ENCODE assay signal across 8 mouse cellular contexts in the genomic region with DNA sequence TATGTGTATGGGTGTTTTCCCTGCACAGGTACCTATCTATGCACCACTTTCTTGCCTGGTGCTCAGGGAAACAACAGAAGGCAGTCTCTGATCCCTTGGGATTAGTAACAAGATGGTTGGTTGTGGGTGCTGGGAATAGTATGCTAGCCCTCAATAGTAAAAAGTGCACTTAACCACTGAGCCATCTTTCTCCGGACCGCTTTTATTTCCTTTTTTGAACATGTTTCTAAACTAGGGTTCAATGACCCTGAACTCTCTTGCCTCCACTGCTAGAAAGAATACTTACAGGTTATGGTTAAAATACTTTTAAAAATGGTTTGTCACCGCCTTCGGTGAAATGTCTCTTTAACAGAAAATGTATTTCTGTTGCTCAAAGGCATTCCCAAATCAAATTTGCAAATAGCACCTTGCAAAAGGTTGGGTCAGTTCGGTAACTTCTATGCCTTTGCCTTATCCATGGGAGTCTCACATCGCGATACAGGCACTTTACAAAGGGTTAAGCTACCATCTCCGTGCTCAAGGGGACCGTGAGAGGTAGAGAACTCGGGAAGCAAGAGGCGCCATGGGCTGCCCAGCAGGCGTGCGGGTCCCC. TPM values are rescaled to one million over a fixed set of nuclear protein-coding genes. Genes with fewer than 3 reads are reported as not detected.
DNase-seq lines count a peak whose midpoint lies in the region; ATAC-seq and TF ChIP-seq lines count a peak whose summit lies in the region.

No protein-coding gene starts in this region.

- in situ Hi-C loops in CH12.LX (cut with MboI; ENCODE audit: low pct_ligation_motif_present, low pct_unique_long_range_greater_than_20kb, low sequenced_read_pairs): no loop called here

- H3K9me3 ChIP-seq in heart, embryonic 10.5 days: no peaks in the 10 kb centered on the region
- H3K9me3 ChIP-seq in CH12.LX (replicated peaks; ENCODE audit: low read length): no peaks in the 10 kb centered on the region
- no peaks in the 10 kb centered on the region for H3K9me3 ChIP-seq in forebrain, embryonic 14.5 days (replicated peaks; ENCODE audit: control insufficient read depth, low read length)
- H3K9me3 ChIP-seq in liver, embryonic 14.5 days (ENCODE audit: control insufficient read depth, low read length): no peaks in the 10 kb centered on the region

- H3K27ac ChIP-seq in heart, embryonic 10.5 days: peak overlapping the region; percentile 100
- H3K27ac ChIP-seq in CH12.LX (ENCODE audit: insufficient read depth, low read depth): peak overlapping the region; percentile 81
- peak overlapping the region; percentile 99 for H3K27ac ChIP-seq in forebrain, embryonic 14.5 days (ENCODE audit: low read depth, low read length)
- peak overlapping the region; percentile 94 for H3K27ac ChIP-seq in liver, embryonic 14.5 days

- WGBS in heart, embryonic 10.5 days: 9% methylated on average over 13 of the region's 13 CpGs
- 10% methylated on average over 13 of the region's 13 CpGs for WGBS in forebrain, embryonic 14.5 days
- WGBS in liver, embryonic 14.5 days (ENCODE audit: insufficient replicate concordance): 3% methylated on average over 13 of the region's 13 CpGs

- H3K79me2 ChIP-seq in CH12.LX (replicated peaks; ENCODE audit: control insufficient read depth, extremely low read depth, insufficient read depth, poor library complexity, severe bottlenecking): no peaks in the 10 kb centered on the region; the same call in 1 of the 2 replicates

- dilution Hi-C loops in CH12.LX (cut with MboI; ENCODE audit: extremely low pct_ligation_motif_present, extremely low pct_unique_long_range_greater_than_20kb, low sequenced_read_pairs): no loop called here

- TF ChIP-seq EP300 in CH12.LX (IDR thresholded peaks at IDR 0.05; ENCODE audit: low read length): no peak
- no peak for TF ChIP-seq EP300 in liver, embryonic 14.5 days (IDR thresholded peaks at IDR 0.05; ENCODE audit: low read depth)

- peak overlapping the region; percentile 80 for H3K4me3 ChIP-seq in heart, embryonic 10.5 days
- peak overlapping the region; percentile 69 to 91 (median 85) for H3K4me3 ChIP-seq in CH12.LX (replicated peaks in 1 of 3; ENCODE audit: low read depth in 2 of 3, low read length in 2 of 3, poor library complexity in 1 of 3)
- peak overlapping the region; percentile 59 for H3K4me3 ChIP-seq in forebrain, embryonic 14.5 days (ENCODE audit: low read depth, low read length)
- peak overlapping the region; percentile 75 to 84 for H3K4me3 ChIP-seq in liver, embryonic 14.5 days (ENCODE audit: insufficient read depth in 1 of 2, low read depth in 2 of 2, low read length in 2 of 2)

- no peak for DNase-seq in heart, embryonic 10.5 days (ENCODE audit: low spot score)
- DNase-seq in heart, postnatal 36 days: no peak
- DNase-seq in CH12.LX (ENCODE audit: extremely low read depth): no peak
- DNase-seq in forebrain, embryonic 14.5 days (ENCODE audit: low spot score): no peak
- no peak for DNase-seq in liver, embryonic 14.5 days (ENCODE audit: low read depth in 3 of 3, low spot score in 3 of 3)
- no peak for DNase-seq in frontal cortex, postnatal 36 days (ENCODE audit: low spot score in 2 of 2)
- DNase-seq in gastrocnemius, postnatal 14 days: no peak

- TF ChIP-seq RAD21 in CH12.LX (IDR thresholded peaks at IDR 0.05; ENCODE audit: low read depth, low read length): no peak

- ATAC-seq in forebrain, embryonic 14.5 days: no peak
- no peak; the same call in 1 of the 2 replicates for ATAC-seq in liver, embryonic 14.5 days (ENCODE audit: insufficient read depth)
- no peak; the same call in 1 of the 2 replicates for ATAC-seq in frontal cortex, adult (ENCODE audit: low TSS enrichment)

- no peaks in the 10 kb centered on the region for H3K36me3 ChIP-seq in heart, embryonic 10.5 days
- H3K36me3 ChIP-seq in CH12.LX (replicated peaks in 1 of 2; ENCODE audit: control insufficient read depth in 1 of 2, insufficient read depth in 1 of 2, low read length in 1 of 2): no peaks in the 10 kb centered on the region
- no peaks in the 10 kb centered on the region for H3K36me3 ChIP-seq in forebrain, embryonic 14.5 days (ENCODE audit: control insufficient read depth, insufficient read depth, low read length)
- no peaks in the 10 kb centered on the region for H3K36me3 ChIP-seq in liver, embryonic 14.5 days (replicated peaks; ENCODE audit: control insufficient read depth, insufficient read depth, low read depth)

- no peak for TF ChIP-seq POLR2A in CH12.LX (IDR thresholded peaks at IDR 0.05; ENCODE audit: low read depth, low read length)

- peaks cover 21% of the 10 kb centered on the region for H3K4me1 ChIP-seq in heart, embryonic 10.5 days
- H3K4me1 ChIP-seq in CH12.LX (ENCODE audit: control insufficient read depth in 1 of 2, insufficient read depth in 2 of 2): peaks cover 18 to 38% of the 10 kb centered on the region in 2 experiments
- H3K4me1 ChIP-seq in forebrain, embryonic 14.5 days (ENCODE audit: control insufficient read depth, insufficient read depth, low read length): peaks cover 12% of the 10 kb centered on the region
- peaks cover 16 to 31% of the 10 kb centered on the region in 2 experiments for H3K4me1 ChIP-seq in liver, embryonic 14.5 days (replicated peaks; ENCODE audit: control insufficient read depth in 2 of 2, insufficient read depth in 2 of 2, low read length in 1 of 2)

- no peak for TF ChIP-seq CTCF in CH12.LX (conservative IDR thresholded peaks at IDR 0.05 in 1 of 2, IDR thresholded peaks at IDR 0.05 in 1 of 2; ENCODE audit: low read depth in 2 of 2, low read length in 2 of 2)
- TF ChIP-seq CTCF in liver, embryonic 14.5 days (IDR thresholded peaks at IDR 0.05; ENCODE audit: low read depth): no peak

- H3K4me2 ChIP-seq in CH12.LX (ENCODE audit: insufficient read depth, low read depth, poor library complexity, severe bottlenecking): peak overlapping the region; percentile 18; the same call in 1 of the 2 replicates
- peak overlapping the region; percentile 56 for H3K4me2 ChIP-seq in forebrain, embryonic 14.5 days (ENCODE audit: low read length)
- H3K4me2 ChIP-seq in liver, embryonic 14.5 days (ENCODE audit: low read depth): peak overlapping the region; percentile 88

- H3K9ac ChIP-seq in CH12.LX (ENCODE audit: insufficient read depth, low read depth): peak overlapping the region; percentile 86
- H3K9ac ChIP-seq in forebrain, embryonic 14.5 days (ENCODE audit: low read length): peak overlapping the region; percentile 83
- H3K9ac ChIP-seq in liver, embryonic 14.5 days (replicated peaks): peak overlapping the region; percentile 91

- no peaks in the 10 kb centered on the region for H3K27me3 ChIP-seq in heart, embryonic 10.5 days (ENCODE audit: insufficient read depth, poor library complexity, severe bottlenecking)
- H3K27me3 ChIP-seq in CH12.LX (replicated peaks): no peaks in the 10 kb centered on the region
- H3K27me3 ChIP-seq in forebrain, embryonic 14.5 days (replicated peaks; ENCODE audit: control insufficient read depth, insufficient read depth, low read length): no peaks in the 10 kb centered on the region
- H3K27me3 ChIP-seq in liver, embryonic 14.5 days (ENCODE audit: control insufficient read depth, insufficient read depth, low read length): no peaks in the 10 kb centered on the region

- intact Hi-C loops in heart, postnatal 36 days (cut with DNase I): loop anchor here (1.0 kb wide), 3 partner anchors 14 to 44 kb away; no protein-coding TSS in a partner anchor
- intact Hi-C loops in gastrocnemius, postnatal 14 days (cut with DNase I; ENCODE audit: low total_unique reads): no loop called here

TF ChIP-seq in CH12.LX, 34 proteins besides CTCF, POLR2A, EP300 and RAD21:
- TF ChIP-seq CHD1 (IDR thresholded peaks at IDR 0.05; ENCODE audit: low read depth, low read length) (peak; percentile 75; the same call in 1 of the 2 replicates), CHD2 (IDR thresholded peaks at IDR 0.05; ENCODE audit: low read length) (no peak)
TF ChIP-seq in CH12.LX: peak in this region for 1.

RNA-seq across cellular contexts. Expression of gene Ptma, which starts 39.7 kb away (rescaled TPM):
- 1,013 and 1,650 TPM in 2 replicates for polyA plus RNA-seq in heart, embryonic 10.5 days (2016; fragmentation: Nextera tagmentation; extraction: Ambion mirVana)
- total RNA-seq in heart, postnatal 36 days (2021): 100 to 1,000 TPM; 202 to 234 TPM
- total RNA-seq in CH12.LX (2012; rRNA removed) (2,835 and 3,525 TPM in 2 replicates), CH12.LX (2014; rRNA removed) (5,060 and 5,084 TPM in 2 replicates)
- polyA plus RNA-seq in CH12.LX (2012; ENCODE audit: insufficient read length, low read depth): 4,957 and 5,324 TPM in 2 replicates
- polyA plus RNA-seq in forebrain, embryonic 14.5 days (2014; fragmentation: Nextera tagmentation; extraction: Ambion mirVana): 2,309 and 2,480 TPM in 2 replicates
- 466 and 1,286 TPM in 2 replicates for polyA plus RNA-seq in liver, embryonic 14.5 days (2012; rRNA removed)
- polyA plus RNA-seq in liver, embryonic 14.5 days (2014; fragmentation: Nextera tagmentation; extraction: Ambion mirVana): 993 and 1,059 TPM in 2 replicates
- 100 to 1,000 TPM; 184 to 248 TPM for total RNA-seq in gastrocnemius, postnatal 14 days (2021)

Comparison
In these comparisons a context has a peak if more than half of its experiments do, and no peak if none do; other contexts are left out.
1. H3K4me2 ChIP-seq: peak in every context shown above with its lines; median percentile 88 in liver, embryonic 14.5 days; 56 in forebrain, embryonic 14.5 days; 18 in CH12.LX.